Mouse (Mus musculus) heart, postnatal 0 days (tissue): Measurements from ENCODE around the gene Slc39a11.
"Not testable (repeated sequence)": the region's sequence is repeated elsewhere in the genome, so short reads cannot be mapped to it uniquely, and the experiment has no call there.

Source experiments
- CTCF ChIP-seq: IDR thresholded peaks from 2 replicates; pipeline ENCODE4 v1.5.1; 2016; ENCODE audit warnings: antibody characterized with exemption, control low read depth, low read depth
- EP300 ChIP-seq: IDR thresholded peaks from 2 replicates; pipeline ENCODE4 v1.6.1; 2016; ENCODE audit warnings: antibody characterized with exemption, low read depth

GRCm38 (mm10) chr11:113660213-113660612, 10.3 kb upstream of the Slc39a11 start:
- not testable (repeated sequence) for TF ChIP-seq CTCF, EP300
